Mouse (Mus musculus): ENCODE data around the gene Timp4. TPM values are rescaled to one million over a fixed set of nuclear protein-coding genes. Genes with fewer than 3 reads are reported as not detected.
A peak's percentile ranks its signal among the peaks of the same experiment; 100 is the strongest.

Gene Timp4
- polyA plus RNA-seq, 1 experiment from 2014 or later = 1.2 TPM

- ATAC-seq (ENCODE audit: low FRiP score, low read depth) = no peak
- H3K4me3 ChIP-seq = no peak overlapping the region
- no peak overlapping the region for H3K4me2 ChIP-seq (replicated peaks)
- no peaks in the 10 kb centered on the region for H3K9me3 ChIP-seq
- no peak overlapping the region for H3K9ac ChIP-seq
- 65% methylated on average over 9 of the region's 9 CpGs for WGBS
- H3K27me3 ChIP-seq (replicated peaks) = no peaks in the 10 kb centered on the region
- H3K4me1 ChIP-seq = peaks cover 5% of the 10 kb centered on the region; the same call in 1 of the 2 replicates
- H3K36me3 ChIP-seq = no peaks in the 10 kb centered on the region
- no peak overlapping the region for H3K27ac ChIP-seq
These were observed 22.7 kb upstream of the Timp4 start for GRCm38 (mm10) chr6:115274705-115275104.

GRCm38 (mm10) chr6:115273346-115273745 is 21.3 kb upstream of the Timp4 start:
- Histone ChIP-seq H3K4me1 (peaks cover 5% of the 10 kb centered on the region; the same call in 1 of the 2 replicates), H3K9ac (no peak overlapping the region), H3K36me3 (no peaks in the 10 kb centered on the region), H3K4me3 (no peak overlapping the region), H3K27me3 (replicated peaks) (no peaks in the 10 kb centered on the region), H3K9me3 (no peaks in the 10 kb centered on the region), H3K27ac (no peak overlapping the region), H3K4me2 (replicated peaks) (no peak overlapping the region)
- no peak for ATAC-seq (ENCODE audit: low FRiP score, low read depth)
- WGBS = 86% methylated on average over 10 of the region's 10 CpGs

GRCm38 (mm10) chr6:115271866-115272271 is 19.9 kb upstream of the Timp4 start:
- no peaks in the 10 kb centered on the region for H3K27me3 ChIP-seq (replicated peaks)
- 30% methylated on average over 4 of the region's 4 CpGs for WGBS

GRCm38 (mm10) chr6:115271326-115271725 is 19.3 kb upstream of the Timp4 start:
- WGBS = 75% methylated on average over 3 of the region's 3 CpGs
- no peaks in the 10 kb centered on the region for H3K9me3 ChIP-seq

More at GRCm38 (mm10) chr6:115271866-115272271, 19.9 kb upstream of the Timp4 start:
- ATAC-seq (ENCODE audit: low FRiP score, low read depth) = no peak
- H3K9me3 ChIP-seq = no peaks in the 10 kb centered on the region
- no peaks in the 10 kb centered on the region for H3K36me3 ChIP-seq
- H3K4me3 ChIP-seq = no peak overlapping the region
- H3K9ac ChIP-seq = no peak overlapping the region
- H3K4me1 ChIP-seq = peaks cover 5% of the 10 kb centered on the region; the same call in 1 of the 2 replicates
- H3K4me2 ChIP-seq (replicated peaks) = no peak overlapping the region
- H3K27ac ChIP-seq = no peak overlapping the region

GRCm38 (mm10) chr6:115270085-115270484 is 18.1 kb upstream of the Timp4 start:
- WGBS = 72% methylated on average over 2 of the region's 2 CpGs
- H3K4me3 ChIP-seq = no peak overlapping the region
- H3K36me3 ChIP-seq = no peaks in the 10 kb centered on the region
- no peak overlapping the region for H3K4me2 ChIP-seq (replicated peaks)
- ATAC-seq (ENCODE audit: low FRiP score, low read depth) = no peak
- no peak overlapping the region for H3K9ac ChIP-seq
- H3K4me1 ChIP-seq = peaks cover 5% of the 10 kb centered on the region; the same call in 1 of the 2 replicates
- H3K27ac ChIP-seq = no peak overlapping the region
- H3K27me3 ChIP-seq (replicated peaks) = no peaks in the 10 kb centered on the region
- H3K9me3 ChIP-seq = no peaks in the 10 kb centered on the region

More at GRCm38 (mm10) chr6:115271326-115271725, 19.3 kb upstream of the Timp4 start:
- Histone ChIP-seq H3K4me1 (peaks cover 5% of the 10 kb centered on the region; the same call in 1 of the 2 replicates), H3K4me3 (no peak overlapping the region), H3K36me3 (no peaks in the 10 kb centered on the region), H3K27ac (no peak overlapping the region), H3K27me3 (replicated peaks) (no peaks in the 10 kb centered on the region), H3K9ac (no peak overlapping the region), H3K4me2 (replicated peaks) (no peak overlapping the region)
- ATAC-seq (ENCODE audit: low FRiP score, low read depth) = no peak

- ATAC-seq (ENCODE audit: low FRiP score, low read depth) = no peak
- no peaks in the 10 kb centered on the region for H3K36me3 ChIP-seq
- no peak overlapping the region for H3K4me3 ChIP-seq
- H3K4me2 ChIP-seq (replicated peaks) = no peak overlapping the region
- H3K9ac ChIP-seq = no peak overlapping the region
- no peaks in the 10 kb centered on the region for H3K27me3 ChIP-seq (replicated peaks)
- peaks cover 5% of the 10 kb centered on the region; the same call in 1 of the 2 replicates for H3K4me1 ChIP-seq
- H3K27ac ChIP-seq = no peak overlapping the region
- WGBS = 78% methylated on average over 5 of the region's 5 CpGs
- no peaks in the 10 kb centered on the region for H3K9me3 ChIP-seq
These were observed 17.6 kb upstream of the Timp4 start for GRCm38 (mm10) chr6:115269561-115269960.

GRCm38 (mm10) chr6:115268551-115269385 is 16.8 kb upstream of the Timp4 start:
- H3K27ac ChIP-seq = no peak overlapping the region
- H3K4me3 ChIP-seq = no peak overlapping the region
- 89% methylated on average over 10 of the region's 10 CpGs for WGBS
- H3K9me3 ChIP-seq = no peaks in the 10 kb centered on the region
- H3K9ac ChIP-seq = no peak overlapping the region
- ATAC-seq (ENCODE audit: low FRiP score, low read depth) = no peak
- H3K4me2 ChIP-seq (replicated peaks) = no peak overlapping the region
- H3K27me3 ChIP-seq (replicated peaks) = no peaks in the 10 kb centered on the region
- no peaks in the 10 kb centered on the region for H3K36me3 ChIP-seq
- H3K4me1 ChIP-seq = peaks cover 5% of the 10 kb centered on the region; the same call in 1 of the 2 replicates

GRCm38 (mm10) chr6:115267916-115268315 is 15.9 kb upstream of the Timp4 start:
- H3K9ac ChIP-seq = no peak overlapping the region
- no peak overlapping the region for H3K4me3 ChIP-seq
- no peaks in the 10 kb centered on the region for H3K36me3 ChIP-seq
- no peak overlapping the region for H3K27ac ChIP-seq
- peaks cover 5% of the 10 kb centered on the region; the same call in 1 of the 2 replicates for H3K4me1 ChIP-seq
- no peaks in the 10 kb centered on the region for H3K27me3 ChIP-seq (replicated peaks)
- ATAC-seq (ENCODE audit: low FRiP score, low read depth) = peak; percentile 72; the same call in 1 of the 2 replicates
- no peak overlapping the region for H3K4me2 ChIP-seq (replicated peaks)
- H3K9me3 ChIP-seq = no peaks in the 10 kb centered on the region
- 57% methylated on average over 2 of the region's 2 CpGs for WGBS

- no peak overlapping the region for H3K27ac ChIP-seq
- no peak for ATAC-seq (ENCODE audit: low FRiP score, low read depth)
- WGBS = 88% methylated on average over 5 of the region's 5 CpGs
These were observed 14.8 kb upstream of the Timp4 start for GRCm38 (mm10) chr6:115266791-115267190.

GRCm38 (mm10) chr6:115260507-115260906 is 8.5 kb upstream of the Timp4 start:
- Histone ChIP-seq H3K36me3 (no peaks in the 10 kb centered on the region), H3K9ac (no peak overlapping the region), H3K27me3 (replicated peaks) (no peaks in the 10 kb centered on the region), H3K27ac (no peak overlapping the region), H3K4me2 (replicated peaks) (no peak overlapping the region), H3K9me3 (no peaks in the 10 kb centered on the region), H3K4me3 (no peak overlapping the region), H3K4me1 (no peaks in the 10 kb centered on the region)
- WGBS = 82% methylated on average over 3 of the region's 3 CpGs
- no peak for ATAC-seq (ENCODE audit: low FRiP score, low read depth)

More at GRCm38 (mm10) chr6:115266791-115267190, 14.8 kb upstream of the Timp4 start:
- peaks cover 1% of the 10 kb centered on the region; the same call in 1 of the 2 replicates for H3K4me1 ChIP-seq
- no peaks in the 10 kb centered on the region for H3K36me3 ChIP-seq
- H3K9me3 ChIP-seq = no peaks in the 10 kb centered on the region
- no peak overlapping the region for H3K4me3 ChIP-seq
- H3K27me3 ChIP-seq (replicated peaks) = no peaks in the 10 kb centered on the region
- no peak overlapping the region for H3K9ac ChIP-seq
- no peak overlapping the region for H3K4me2 ChIP-seq (replicated peaks)

- no peak for ATAC-seq (ENCODE audit: low FRiP score, low read depth)
- Histone ChIP-seq H3K4me2 (replicated peaks) (no peak overlapping the region), H3K9ac (no peak overlapping the region), H3K4me3 (no peak overlapping the region), H3K36me3 (no peaks in the 10 kb centered on the region), H3K9me3 (no peaks in the 10 kb centered on the region), H3K27me3 (replicated peaks) (no peaks in the 10 kb centered on the region), H3K4me1 (peaks cover 11% of the 10 kb centered on the region), H3K27ac (no peak overlapping the region)
- WGBS = 88% methylated on average over 3 of the region's 3 CpGs
These were observed 3.2 kb upstream of the Timp4 start for GRCm38 (mm10) chr6:115255171-115255570.

- no peaks in the 10 kb centered on the region for H3K36me3 ChIP-seq
- no peak overlapping the region for H3K4me3 ChIP-seq
- H3K27me3 ChIP-seq (replicated peaks) = no peaks in the 10 kb centered on the region
- 0 out of 2 replicates have a peak overlapping the region, but pooled peaks have one; percentile 6 for H3K27ac ChIP-seq
- peak overlapping the region; percentile 52 for H3K4me2 ChIP-seq (replicated peaks)
- peaks cover 11% of the 10 kb centered on the region for H3K4me1 ChIP-seq
- no peaks in the 10 kb centered on the region for H3K9me3 ChIP-seq
- H3K9ac ChIP-seq = 0 out of 2 replicates have a peak overlapping the region, but pooled peaks have one; percentile 13
- 2% methylated on average over 13 of the region's 13 CpGs for WGBS
- ATAC-seq (ENCODE audit: low FRiP score, low read depth) = peak; percentile 80
These were observed 447 bp downstream of the Timp4 start for GRCm38 (mm10) chr6:115251531-115251985.
